Mouse (Mus musculus) spleen, adult 2 months (tissue): ENCODE results near the gene Srp14.

Source experiments
- CTCF ChIP-seq: fragments of 200-500 bp; IDR thresholded peaks from 2 replicates; pipeline ENCODE4 v1.5.1; 2011; ENCODE audit warnings: mild to moderate bottlenecking, inconsistent platforms; ENCODE audit not compliant: insufficient read depth, insufficient read length, insufficient replicate concordance; ENCODE audit errors: extremely low read depth
- POLR2A ChIP-seq: fragments of 200-500 bp; IDR thresholded peaks from 2 replicates; pipeline ENCODE4 v1.6.1; 2011; ENCODE audit warnings: low read depth, low read length, inconsistent platforms

- TF ChIP-seq CTCF (no peak), POLR2A (no peak)
These were observed 13.6 kb downstream of the Srp14 start for GRCm38 (mm10) chr2:118465894-118466293.
